Mouse (Mus musculus): ENCODE data around the gene Ccl1.

GRCm38 (mm10) chr11:82214405-82214804 lies 91.1 kb downstream of the Ccl1 start:
- TF ChIP-seq HCFC1 (IDR thresholded peaks at IDR 0.05; ENCODE audit: low read depth, low read length): no peak
- no peak for TF ChIP-seq CTCF (conservative IDR thresholded peaks at IDR 0.05 in 1 of 2, IDR thresholded peaks at IDR 0.05 in 1 of 2; ENCODE audit: low read depth in 2 of 2, low read length in 2 of 2)
- TF ChIP-seq NELFE (IDR thresholded peaks at IDR 0.05; ENCODE audit: low read depth, low read length): no peak
- TF ChIP-seq POLR2A (IDR thresholded peaks at IDR 0.05; ENCODE audit: low read depth, low read length): no peak
- no peak for TF ChIP-seq ZMIZ1 (IDR thresholded peaks at IDR 0.05; ENCODE audit: low read depth, low read length)
- TF ChIP-seq EP300 (IDR thresholded peaks at IDR 0.05; ENCODE audit: low read length): no peak
- no peak for TF ChIP-seq GABPA (IDR thresholded peaks at IDR 0.05; ENCODE audit: insufficient replicate concordance, low read depth, low read length)
- no peak for TF ChIP-seq KAT2A (IDR thresholded peaks at IDR 0.05; ENCODE audit: insufficient replicate concordance, low read length)
- no peak for TF ChIP-seq SMC3 (IDR thresholded peaks at IDR 0.05; ENCODE audit: low read depth, low read length)
- TF ChIP-seq ZC3H11A (IDR thresholded peaks at IDR 0.05; ENCODE audit: low read depth, low read length): no peak
- TF ChIP-seq ELF1 (IDR thresholded peaks at IDR 0.05; ENCODE audit: low read depth, low read length): no peak

All from CH12.LX (cell line).